Mouse (Mus musculus) CD4-positive, CD25-positive, alpha-beta regulatory T cell, adult 2 months (primary cell): ENCODE measurements around the gene Gipc3.

ENCODE experiments used
- DNase-seq: peaks from one replicate; pipeline ENCODE4 v3.0.0-alpha.2; 2012; ENCODE audit warnings: low read depth, low spot score

Gipc3 gene

GRCm38 (mm10) chr10:81349146-81349545 lies 6.1 kb upstream of the Gipc3 start:
- peak; percentile 53 for DNase-seq

- peak; percentile 56 for DNase-seq
Observed at GRCm38 (mm10) chr10:81346453-81347067, 3.5 kb upstream of the Gipc3 start.

GRCm38 (mm10) chr10:81345162-81345534 lies 2.1 kb upstream of the Gipc3 start:
- DNase-seq: no peak

- DNase-seq: peak; percentile 64
Observed at GRCm38 (mm10) chr10:81344421-81345161, 1.5 kb upstream of the Gipc3 start.

- DNase-seq: peak; percentile 87
Observed at GRCm38 (mm10) chr10:81341333-81341949, 1.6 kb downstream of the Gipc3 start.

GRCm38 (mm10) chr10:81340551-81341332 lies 2.3 kb downstream of the Gipc3 start:
- no peak for DNase-seq

- DNase-seq: no peak
Observed at GRCm38 (mm10) chr10:81336558-81336957, 6.5 kb downstream of the Gipc3 start.

- DNase-seq: no peak
Observed at GRCm38 (mm10) chr10:81335393-81336340, 7.4 kb downstream of the Gipc3 start.

- no peak for DNase-seq
Observed at GRCm38 (mm10) chr10:81334324-81334723, 8.7 kb downstream of the Gipc3 start.

GRCm38 (mm10) chr10:81332277-81332676 lies 10.8 kb downstream of the Gipc3 start:
- no peak for DNase-seq

GRCm38 (mm10) chr10:81330007-81330406 lies 13.1 kb downstream of the Gipc3 start:
- DNase-seq: no peak

- DNase-seq: peak; percentile 64
Observed at GRCm38 (mm10) chr10:81329194-81329975, 13.7 kb downstream of the Gipc3 start.

- peak; percentile 70 for DNase-seq
Observed at GRCm38 (mm10) chr10:81328386-81328785, 14.7 kb downstream of the Gipc3 start, which contains the start of gene Tbxa2r. Gene Tbxa2r, plus strand, starts transcription at chr10:81328731.

- DNase-seq: no peak
Observed at GRCm38 (mm10) chr10:81327959-81328358, 15.1 kb downstream of the Gipc3 start.

- DNase-seq: no peak
Observed at GRCm38 (mm10) chr10:81326858-81327257, 16.2 kb downstream of the Gipc3 start.

- DNase-seq: no peak
Observed at GRCm38 (mm10) chr10:81325781-81326180, 17.3 kb downstream of the Gipc3 start.

- no peak for DNase-seq
Observed at GRCm38 (mm10) chr10:81325176-81325575, 17.9 kb downstream of the Gipc3 start.

GRCm38 (mm10) chr10:81323791-81324530 lies 19.1 kb downstream of the Gipc3 start:
- no peak for DNase-seq

GRCm38 (mm10) chr10:81323141-81323775 lies 19.8 kb downstream of the Gipc3 start:
- no peak for DNase-seq
